Mouse (Mus musculus) retina, adult 2 months (tissue): ENCODE results near the gene Gadd45gip1.
"Not testable (repeated sequence)": the region's sequence is repeated elsewhere in the genome, so short reads cannot be mapped to it uniquely, and the experiment has no call there.

Experiments
- DNase-seq: peaks from one replicate; pipeline ENCODE4 v3.0.0-alpha.2; 2012; ENCODE audit warnings: low read depth, low spot score

Gene Gadd45gip1

DNA sequence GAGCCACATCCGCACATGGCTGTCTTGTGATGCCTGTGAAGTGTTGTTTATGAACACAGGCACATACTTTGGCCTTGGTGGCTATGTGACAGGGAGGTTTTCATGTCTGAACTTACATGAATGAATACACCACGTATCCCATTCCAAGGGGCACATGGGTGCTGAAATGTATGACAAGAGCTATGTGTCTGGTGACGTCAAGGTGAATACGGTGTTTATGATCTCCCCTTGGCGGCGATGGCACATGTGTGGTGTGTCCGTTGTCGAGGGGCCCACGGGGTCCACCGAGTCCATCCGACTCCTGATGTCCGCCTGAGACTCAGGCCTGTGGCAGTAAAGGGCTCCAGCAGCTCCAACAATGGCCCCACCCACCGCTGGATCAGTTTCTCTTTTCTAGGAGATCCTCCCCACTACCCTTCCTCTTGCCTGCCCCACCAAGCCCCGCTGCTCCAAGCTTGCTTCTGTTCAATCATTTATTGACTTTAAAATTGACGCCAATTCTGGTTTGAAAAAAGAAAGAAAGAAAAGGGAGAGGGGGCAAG is 34.0 kb upstream of the Gadd45gip1 start:
- no peak for DNase-seq

DNA sequence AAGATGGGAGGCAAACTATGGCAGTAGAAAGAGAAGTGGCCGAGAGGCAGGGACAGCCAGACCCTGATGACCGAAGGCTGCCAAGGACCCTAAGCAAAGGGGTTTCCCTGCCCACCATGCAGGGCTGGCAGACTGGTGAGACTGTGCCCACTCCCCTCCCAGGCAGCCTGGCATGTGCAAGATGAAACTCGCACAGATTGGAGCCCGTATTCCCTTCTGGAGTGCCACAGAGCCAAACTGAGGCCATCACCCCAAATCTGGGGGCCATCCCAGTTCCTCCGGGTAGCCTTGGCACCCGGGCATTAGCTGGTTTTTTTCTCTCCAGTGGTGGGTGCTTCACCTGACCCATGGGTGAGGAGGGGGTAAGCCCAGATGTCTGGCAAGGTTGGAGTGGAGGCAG is 33.4 kb upstream of the Gadd45gip1 start:
- DNase-seq = no peak

DNA sequence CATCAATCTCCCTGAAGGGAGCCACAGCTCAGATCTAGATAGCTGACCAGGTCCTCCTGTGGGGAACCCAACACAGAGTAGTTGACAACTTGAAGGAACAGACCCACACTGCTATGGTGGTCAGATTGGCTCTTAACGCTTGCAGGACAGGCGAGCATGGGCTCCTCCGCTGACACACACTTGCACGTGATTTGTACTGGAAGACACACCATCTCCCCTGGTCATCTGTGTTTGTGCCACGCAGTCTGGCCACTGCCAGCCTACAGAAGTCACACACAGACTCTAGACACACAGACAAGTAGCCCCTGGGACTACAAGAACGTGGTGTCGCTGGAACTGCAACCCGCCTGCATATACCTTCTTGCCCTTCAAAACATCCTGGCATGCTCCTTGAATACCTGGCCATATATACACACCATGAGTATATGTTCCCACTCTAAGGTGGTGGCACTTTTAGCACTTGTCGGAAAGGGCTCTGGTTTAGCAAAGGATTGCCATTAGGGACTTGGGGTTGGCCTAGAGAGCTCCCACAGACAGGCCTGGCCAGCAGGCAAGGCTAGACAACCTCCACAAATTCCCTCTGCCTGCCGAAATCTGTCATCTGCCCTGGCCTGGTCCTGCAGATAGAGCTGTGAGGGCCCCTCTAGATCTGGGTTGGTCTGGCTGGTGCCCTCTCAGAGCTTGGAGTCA is 32.7 kb upstream of the Gadd45gip1 start:
- DNase-seq = no peak

DNA sequence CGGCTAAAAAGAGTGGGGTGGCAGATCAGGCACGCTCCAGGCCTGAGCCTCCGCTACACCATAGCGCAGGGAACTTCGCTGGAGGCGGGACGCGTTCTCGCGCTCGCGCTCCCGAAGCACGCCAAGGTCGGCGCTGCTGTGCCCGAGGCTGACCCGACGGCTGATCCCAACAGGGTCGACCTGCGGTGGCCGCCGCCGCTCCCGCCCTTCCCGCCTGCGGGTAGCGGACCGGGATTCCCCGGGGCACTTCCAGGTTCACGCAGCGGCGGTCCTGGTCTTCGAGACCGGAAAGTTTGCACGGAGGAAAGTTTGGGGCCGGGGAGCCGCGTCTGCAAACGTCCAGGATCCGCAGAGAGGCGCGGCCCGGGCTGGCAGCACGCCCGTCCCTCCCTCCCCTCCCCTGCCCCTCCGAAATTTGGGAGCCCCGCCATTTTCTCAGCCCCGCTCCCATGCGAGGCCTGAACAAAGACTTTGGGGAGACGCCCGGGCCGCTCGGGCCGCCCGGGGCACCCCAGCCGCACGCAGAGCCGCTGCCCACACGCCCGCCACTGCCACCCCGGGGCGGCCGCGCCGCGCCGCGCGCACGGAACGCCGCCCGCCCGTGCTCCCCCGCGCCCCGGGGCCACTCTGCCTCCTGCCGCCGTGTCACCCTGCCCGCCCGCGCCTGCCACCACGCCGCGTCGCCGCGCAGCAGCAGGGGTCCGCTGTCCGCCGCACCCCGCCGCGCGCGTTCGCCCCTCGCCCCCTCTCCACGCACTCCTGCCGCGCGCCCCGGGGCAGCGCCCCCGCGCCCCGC is 32.0 kb upstream of the Gadd45gip1 start:
- DNase-seq = no peak

DNA sequence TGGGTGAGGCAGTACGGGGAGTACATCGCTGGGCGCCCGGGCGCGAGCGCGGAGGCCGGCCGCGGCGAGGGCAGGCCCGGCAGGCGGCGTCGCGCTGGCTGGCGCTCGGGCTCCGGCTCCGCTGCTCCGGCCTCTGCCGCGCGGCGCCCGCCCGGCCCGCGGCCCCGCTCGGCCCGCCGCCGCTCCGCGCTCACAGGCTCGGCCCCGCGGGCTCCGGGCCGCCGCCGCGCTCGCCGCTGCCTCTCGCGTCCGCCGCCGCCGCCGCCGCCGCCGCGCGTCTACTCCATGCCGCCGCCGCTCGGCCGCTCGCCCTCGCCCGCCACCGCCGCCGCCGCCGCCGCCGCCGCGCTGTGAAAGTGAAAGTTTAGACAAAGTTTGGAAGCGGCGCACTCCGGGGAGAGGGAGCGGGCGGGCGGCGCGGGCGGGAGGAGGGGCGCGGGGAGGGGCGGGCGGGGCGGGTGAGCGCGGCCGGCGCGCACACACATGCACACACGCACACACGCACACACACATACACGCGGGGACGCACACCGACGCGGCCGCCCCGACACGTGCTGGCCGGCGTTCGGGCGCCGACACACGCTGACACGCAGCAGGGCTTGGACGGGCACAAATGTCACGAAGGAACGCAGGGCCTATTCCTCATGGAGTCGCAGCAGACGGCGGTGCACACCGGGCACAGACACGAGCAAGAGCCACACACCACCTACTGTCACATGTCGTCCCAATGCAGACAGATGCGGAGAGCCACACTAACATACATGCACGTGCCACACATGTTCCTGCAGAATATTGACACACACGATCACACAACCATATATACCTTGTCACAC is 31.1 kb upstream of the Gadd45gip1 start, which contains the start of gene Nfix:
Nfix (minus strand) TSS at position 346 of the 833 bp plus-strand sequence.
- DNase-seq = no peak

DNA sequence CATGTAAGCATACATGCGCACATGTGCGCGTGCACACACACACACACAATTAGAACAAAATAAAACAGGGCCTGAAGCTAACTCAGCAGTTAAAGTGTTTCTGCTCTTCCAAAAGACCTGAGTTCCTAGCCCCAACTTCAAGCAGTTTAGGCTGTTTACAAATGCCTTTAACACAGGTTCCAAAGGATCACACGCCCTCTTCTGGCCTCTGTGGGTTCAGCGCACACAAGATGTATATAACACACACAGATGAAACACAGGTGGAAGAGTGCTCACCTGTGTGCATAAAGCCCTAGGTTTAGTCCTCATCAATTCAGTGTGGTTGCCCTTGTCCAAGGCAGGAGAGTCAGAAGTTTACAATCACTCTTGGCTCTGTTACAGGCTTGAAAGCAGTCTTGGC is 25.3 kb upstream of the Gadd45gip1 start:
- no peak for DNase-seq

DNA sequence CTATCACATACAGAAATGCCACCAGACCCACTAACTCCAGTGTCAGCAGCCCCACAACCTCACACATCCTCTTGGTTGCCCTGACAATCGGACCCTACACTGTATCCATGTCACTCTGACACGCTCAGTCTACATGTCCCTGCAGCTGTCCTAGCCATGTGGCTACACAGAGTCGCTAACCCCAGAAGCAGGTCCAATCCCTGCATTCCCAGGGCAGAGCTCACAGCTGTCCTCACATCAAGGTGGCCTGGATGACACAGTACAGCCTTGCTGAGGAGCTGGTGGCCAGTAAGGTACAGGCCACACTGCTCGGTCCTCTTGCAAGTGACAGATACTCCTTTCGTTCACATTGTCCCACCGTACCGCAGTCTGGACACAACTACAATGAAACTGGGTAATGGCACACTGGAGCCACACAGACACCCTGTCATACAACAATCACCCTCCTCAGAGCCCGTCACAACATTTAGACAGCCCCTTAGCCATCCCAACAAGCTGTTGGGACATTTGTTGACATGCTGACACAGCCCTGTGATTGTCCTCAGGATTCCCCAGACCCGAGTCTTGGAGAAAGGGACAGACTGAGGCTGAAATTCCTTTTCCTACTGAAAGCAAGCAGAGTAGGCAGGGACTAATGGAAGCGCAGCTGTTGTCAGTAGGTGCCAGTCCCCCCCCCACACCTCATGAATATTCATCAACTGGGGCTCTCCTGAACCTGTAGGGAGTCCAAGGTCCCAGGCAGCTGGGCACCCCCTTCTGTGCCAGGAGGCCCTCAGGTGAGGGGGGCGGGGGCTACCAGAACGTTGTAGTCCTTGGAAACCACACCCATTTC is 22.0 kb upstream of the Gadd45gip1 start:
- DNase-seq = no peak

DNA sequence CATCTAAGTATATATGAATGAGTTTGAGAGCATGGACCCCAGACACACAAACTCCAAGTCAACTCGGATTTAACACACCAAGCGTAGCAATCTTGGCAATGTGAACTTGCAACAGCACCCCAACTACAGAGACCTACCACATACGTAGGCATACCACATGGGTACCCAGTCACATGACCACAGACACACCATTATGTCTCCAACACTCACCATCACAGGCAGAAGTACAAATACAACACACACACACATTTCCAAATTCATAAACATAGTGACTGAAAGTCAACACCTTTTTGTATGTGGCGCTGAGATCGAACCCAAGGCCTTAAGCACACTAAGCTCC is 21.4 kb upstream of the Gadd45gip1 start:
- no peak for DNase-seq

DNA sequence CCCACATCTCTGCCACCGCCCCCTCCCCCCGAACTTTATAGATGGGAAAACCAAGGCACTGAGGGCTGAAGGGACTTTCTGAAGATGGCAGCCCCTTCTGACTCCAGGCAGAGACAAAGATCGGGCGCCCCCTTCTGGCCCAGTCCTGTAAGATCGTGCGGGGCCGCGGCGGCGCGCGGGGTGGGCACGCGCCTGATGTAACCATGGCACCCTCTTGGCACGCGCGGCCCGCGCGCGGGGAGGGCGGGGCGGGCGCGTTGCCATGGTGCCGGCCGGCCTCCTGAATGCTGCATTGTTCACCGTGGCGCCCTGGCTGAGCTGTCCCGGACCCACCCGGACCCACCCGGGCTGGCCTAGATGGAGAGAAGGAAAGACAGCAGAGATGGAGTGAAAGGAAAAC is 20.4 kb upstream of the Gadd45gip1 start:
- no peak for DNase-seq

DNA sequence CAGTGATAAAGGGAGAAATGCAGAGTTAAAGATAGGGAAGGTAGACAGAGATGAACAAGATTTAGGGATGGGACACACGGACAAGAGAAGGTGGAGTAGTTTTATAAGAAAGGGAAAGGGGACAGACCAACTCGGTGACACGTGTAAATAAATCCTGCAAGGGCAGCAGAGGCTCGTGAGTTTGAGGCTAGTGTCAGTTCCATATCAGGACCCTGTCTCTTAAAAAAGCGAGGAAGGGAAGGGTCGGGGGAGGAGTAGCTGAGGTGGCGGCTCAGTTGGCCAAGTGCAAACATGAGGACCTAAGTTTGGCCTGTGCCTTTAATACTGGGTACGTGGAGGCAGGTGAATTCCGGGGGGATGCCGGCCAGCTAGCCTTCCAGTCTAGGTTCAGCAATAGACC is 20.0 kb upstream of the Gadd45gip1 start:
- DNase-seq = no peak

DNA sequence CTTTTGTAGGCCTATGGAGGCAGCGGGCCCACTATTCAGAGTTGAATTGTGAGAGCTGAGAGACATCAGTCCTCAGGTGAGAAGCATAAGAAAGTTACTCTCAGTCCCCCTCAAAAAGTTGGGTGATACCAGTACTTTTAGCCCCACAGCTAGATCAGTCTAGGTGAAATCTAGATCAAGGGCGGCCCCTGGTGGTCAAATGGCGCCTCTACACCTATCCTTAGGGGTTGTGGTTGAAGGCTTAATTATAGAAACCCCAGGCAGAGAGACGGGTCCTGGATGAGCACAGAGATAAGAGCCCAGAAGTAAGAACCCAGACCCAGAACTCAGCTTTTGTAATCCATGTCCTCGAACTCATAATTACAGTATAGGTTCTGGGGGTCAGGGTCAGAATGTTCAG is 18.3 kb upstream of the Gadd45gip1 start:
- no peak for DNase-seq

DNA sequence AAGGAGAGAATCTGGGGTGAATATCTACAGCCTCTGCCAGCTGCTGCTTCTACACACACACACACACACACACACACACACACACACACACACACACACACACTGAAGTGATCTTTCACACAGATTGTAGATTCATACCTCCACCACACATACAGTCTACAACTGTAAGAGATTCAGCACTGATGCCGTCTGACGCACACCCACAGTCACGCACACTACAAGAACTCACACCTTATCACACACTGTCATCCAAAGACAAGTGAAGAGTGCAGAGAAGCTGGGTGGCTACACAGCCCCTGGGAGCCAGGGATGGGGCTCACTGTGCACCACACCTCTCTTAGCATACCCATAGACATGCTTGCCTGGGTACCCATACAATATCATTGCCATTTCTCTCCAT is 17.5 kb upstream of the Gadd45gip1 start:
- DNase-seq = no peak

DNA sequence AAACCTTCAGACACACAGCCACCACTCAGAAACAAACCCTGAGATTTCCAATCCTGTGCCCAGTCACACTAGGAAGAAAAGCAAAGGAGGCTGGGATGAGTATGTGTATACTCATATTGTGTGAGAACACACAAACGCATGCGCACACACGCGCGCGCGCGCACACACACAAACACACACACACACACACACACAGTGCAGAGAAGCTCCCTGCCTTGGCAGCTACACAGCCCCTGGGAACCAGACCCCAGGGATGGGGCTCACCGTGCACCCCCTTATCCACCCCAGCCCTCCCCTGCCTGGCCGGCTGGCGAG is 17.1 kb upstream of the Gadd45gip1 start:
- DNase-seq = no peak

DNA sequence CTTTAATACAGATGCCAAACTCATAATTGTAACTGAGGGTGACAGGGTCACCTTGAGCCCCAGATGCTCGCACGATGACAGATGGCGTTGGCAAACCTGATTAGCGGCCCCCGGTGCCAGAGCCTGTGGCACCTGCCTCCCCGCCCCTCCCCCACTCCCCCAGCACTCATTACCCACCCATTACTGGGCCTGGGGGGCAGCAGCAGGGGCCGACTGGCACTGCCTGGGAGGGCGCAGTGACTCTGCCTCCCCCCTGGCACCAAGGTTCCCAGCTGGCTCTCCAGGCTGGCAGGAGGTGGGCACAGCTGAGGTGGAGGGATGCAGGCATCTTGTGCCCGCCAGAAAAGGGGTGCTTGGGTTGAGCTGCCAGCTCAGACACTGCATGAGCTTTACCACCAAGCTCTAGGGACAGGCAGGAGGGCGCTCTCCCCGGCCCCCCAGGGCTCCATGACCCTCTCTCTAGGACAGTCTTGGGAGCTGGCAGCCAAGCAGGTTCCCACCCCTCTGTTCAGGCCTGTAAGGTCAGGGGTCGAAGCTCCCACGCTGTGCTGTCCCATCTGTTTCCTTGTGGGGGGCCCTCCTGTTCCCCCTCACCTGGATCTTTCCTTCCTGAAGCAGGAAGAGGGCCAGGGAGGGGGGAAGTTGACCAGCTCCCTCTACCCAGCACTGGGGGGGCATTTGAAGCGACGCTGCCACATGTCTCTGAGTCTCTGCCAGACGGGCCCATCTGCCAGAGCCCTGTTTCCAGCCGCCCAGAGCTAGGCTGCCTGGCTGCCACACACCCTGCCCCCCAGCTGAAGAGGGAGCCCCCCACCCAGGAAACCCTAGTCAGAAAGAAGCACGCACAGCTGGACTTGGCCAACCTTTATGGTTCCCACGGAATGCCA is 16.5 kb upstream of the Gadd45gip1 start:
- DNase-seq = peak; percentile 69

DNA sequence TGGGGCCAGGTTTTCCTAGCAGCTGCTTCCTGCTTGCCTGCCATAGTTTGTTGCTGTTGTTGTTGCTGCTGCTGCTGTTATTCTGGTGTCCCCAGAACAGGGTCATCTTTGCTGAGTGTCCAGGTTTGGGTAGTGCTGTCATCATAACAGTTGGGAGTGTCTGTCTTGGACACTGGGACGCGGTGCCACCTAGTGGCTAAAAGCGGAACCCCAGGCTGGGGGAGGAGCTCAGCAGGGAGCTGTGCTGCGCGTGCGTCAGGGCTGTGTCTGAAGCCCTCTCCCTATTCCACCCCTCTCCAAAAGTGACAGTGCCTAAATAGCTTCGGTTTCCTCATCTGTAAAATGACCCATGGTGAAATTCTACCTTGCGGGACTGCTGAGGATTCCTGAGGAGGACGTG is 15.8 kb upstream of the Gadd45gip1 start:
- peak; percentile 83 for DNase-seq

DNA sequence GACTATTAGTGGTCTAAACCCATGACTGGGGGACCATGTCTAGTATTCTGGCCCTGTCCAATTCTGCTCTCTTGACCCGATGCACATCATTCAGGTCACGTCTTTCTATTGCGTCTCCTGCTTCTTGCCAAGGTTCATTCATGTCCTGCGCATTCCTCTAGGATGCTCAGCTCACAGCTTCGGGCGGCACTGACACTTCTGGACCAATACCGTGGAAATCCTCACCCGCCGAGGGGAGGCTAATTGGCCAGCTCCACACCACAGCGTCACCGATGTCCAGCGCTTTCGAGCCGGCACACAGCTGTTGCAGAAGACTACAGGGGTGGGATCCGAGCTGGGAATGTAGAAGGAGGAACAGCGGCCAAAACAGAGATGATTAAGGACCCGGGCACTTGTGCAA is 15.2 kb upstream of the Gadd45gip1 start:
- no peak for DNase-seq

DNA sequence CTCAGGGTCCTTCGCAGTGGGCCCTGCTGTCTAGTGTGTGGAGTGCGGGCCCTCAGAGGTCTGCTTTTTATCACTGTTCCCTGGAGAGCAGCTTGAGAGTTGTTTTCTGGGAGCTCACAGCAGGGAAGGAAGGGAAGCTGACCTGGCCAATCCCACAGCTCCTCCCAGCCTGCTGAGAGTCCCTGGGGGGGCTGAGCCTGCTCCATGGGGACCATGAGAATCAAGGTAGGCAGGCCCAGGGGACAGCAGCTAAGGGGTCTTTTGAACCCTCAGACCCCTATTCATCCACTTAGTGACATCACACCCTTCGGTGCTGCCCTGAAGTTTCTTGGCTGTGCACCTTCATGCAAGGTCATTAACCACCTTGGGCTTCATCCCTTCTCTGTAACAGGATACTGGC is 8.6 kb upstream of the Gadd45gip1 start, which contains the start of gene Dand5:
Dand5 (minus strand) TSS at position 101 of the 400 bp plus-strand sequence.
- DNase-seq = no peak

DNA sequence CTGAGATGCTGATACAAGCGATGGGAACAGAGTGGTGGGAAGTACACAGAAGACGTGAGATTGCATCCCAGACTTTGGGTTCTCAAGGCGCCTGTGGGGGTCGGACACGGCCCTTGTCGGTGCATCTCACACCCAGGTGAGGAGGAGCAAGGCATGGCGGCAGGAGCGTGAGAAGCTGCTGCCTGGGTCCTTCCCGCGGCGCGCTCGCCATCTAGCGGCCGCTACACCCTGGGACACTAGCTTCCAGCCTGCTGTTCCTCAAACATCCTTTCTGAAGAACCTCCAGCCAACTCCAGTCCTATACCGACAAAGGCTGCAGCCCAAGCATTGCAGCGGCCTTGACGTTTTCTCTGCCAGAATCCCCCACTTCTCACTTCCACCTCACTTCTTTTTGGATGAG is 7.7 kb upstream of the Gadd45gip1 start:
- DNase-seq = no peak

DNA sequence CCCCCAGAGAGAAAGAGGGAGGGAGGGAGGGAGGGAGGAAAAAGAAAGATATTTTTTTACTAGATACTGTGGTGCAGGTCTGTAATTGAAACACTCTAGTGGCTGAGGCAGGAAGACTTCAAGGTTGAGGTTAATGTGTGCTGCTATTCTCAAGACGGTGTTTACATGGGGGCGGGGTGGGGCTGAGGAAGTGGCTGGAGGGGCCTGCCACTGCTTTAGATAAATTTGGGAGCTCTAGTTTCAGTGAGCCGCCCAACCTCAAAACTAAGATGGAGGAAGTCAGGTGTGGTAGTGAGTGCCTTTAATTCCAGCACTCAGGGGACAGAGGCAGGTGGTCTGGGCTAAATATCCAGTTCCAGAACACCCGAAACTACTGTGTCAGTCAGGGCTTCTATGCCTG is 5.7 kb upstream of the Gadd45gip1 start:
- DNase-seq = no peak

DNA sequence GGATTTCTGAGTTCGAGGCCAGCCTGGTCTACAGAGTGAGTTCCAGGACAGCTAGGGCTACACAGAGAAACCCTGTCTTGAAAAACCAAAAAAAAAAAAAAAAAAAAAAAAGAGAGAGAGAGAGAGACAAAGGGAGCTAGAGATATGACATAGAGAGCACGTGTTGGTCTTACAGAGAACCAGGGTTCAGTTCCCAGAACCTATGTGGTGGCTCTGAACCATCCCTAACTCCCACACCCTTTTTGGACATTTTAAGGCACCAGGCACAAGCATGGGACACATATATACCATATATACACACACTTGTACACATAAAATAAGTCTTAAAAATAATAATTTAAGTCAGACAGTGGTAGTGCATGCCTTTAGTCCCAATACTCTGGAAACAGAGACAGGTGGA is 4.8 kb upstream of the Gadd45gip1 start:
- not testable (repeated sequence) for DNase-seq
